Mouse (Mus musculus): ENCODE measurements around the gene Hdac10. TPM values are rescaled to one million over a fixed set of nuclear protein-coding genes. Genes with fewer than 3 reads are reported as not detected.

Hdac10 gene
- total and polyA plus RNA-seq, 2 experiments = 10.0 to 22.0 TPM

GRCm38 (mm10) chr15:89110147-89110546, 18.4 kb downstream of the Hdac10 start:
- Histone ChIP-seq H3K79me2 (ENCODE audit: control insufficient read depth, insufficient read depth, low read length) (no peaks in the 10 kb centered on the region), H3K36me3 (ENCODE audit: control insufficient read depth, insufficient read depth, low read length) (peaks cover 25% of the 10 kb centered on the region; the same call in 1 of the 2 replicates), H3K4me1 (ENCODE audit: control insufficient read depth, insufficient read depth, low read length) (no peaks in the 10 kb centered on the region), H3K9ac (ENCODE audit: low read depth, low read length) (no peak overlapping the region), H3K27ac (replicated peaks; ENCODE audit: insufficient read depth, low read depth, low read length) (no peak overlapping the region), H3K27me3 (ENCODE audit: control insufficient read depth, insufficient read depth, low read length) (no peaks in the 10 kb centered on the region), H3K4me3 (ENCODE audit: insufficient read depth, low read depth, low read length) (no peak overlapping the region)
- WGBS = 69% methylated on average over 9 of the region's 9 CpGs
- TF ChIP-seq CTCF (IDR thresholded peaks at IDR 0.05; ENCODE audit: low read depth, low read length) (peak; percentile 27), POLR2A (IDR thresholded peaks at IDR 0.05; ENCODE audit: extremely low read depth, insufficient read depth, low read length) (no peak)
- DNase-seq (ENCODE audit: extremely low read depth, low read depth, low spot score) = no peak

DNA sequence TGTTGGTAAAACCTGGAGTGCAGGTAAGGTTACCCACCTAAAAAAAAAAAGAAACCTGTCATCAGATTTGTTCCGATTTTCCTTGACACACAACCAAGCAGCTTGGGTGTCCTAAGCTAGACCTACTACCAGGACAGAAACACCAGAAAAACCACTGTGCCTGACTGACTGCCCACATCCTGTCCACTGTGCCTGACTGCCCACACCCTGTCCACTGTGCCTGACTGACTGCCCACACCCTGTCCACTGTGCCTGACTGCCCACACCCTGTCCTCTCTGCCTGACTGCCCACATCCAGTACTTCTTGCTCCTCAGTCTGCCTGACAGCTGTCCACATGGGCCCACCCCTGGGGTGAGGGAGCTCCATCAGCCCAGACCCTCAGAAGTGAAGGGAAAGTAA, 21.5 kb downstream of the Hdac10 start:
- WGBS = 93% methylated on average over 1 of the region's 1 CpGs
- no peaks in the 10 kb centered on the region for H3K27me3 ChIP-seq (ENCODE audit: control insufficient read depth, insufficient read depth, low read length)
- no peaks in the 10 kb centered on the region for H3K4me1 ChIP-seq (ENCODE audit: control insufficient read depth, insufficient read depth, low read length)
- no peak for DNase-seq (ENCODE audit: extremely low read depth, low read depth, low spot score)
- H3K27ac ChIP-seq (replicated peaks; ENCODE audit: insufficient read depth, low read depth, low read length) = no peak overlapping the region
- no peak for TF ChIP-seq POLR2A (IDR thresholded peaks at IDR 0.05; ENCODE audit: extremely low read depth, insufficient read depth, low read length)
- TF ChIP-seq CTCF (IDR thresholded peaks at IDR 0.05; ENCODE audit: low read depth, low read length) = no peak
- H3K9ac ChIP-seq (ENCODE audit: low read depth, low read length) = no peak overlapping the region
- no peaks in the 10 kb centered on the region for H3K79me2 ChIP-seq (ENCODE audit: control insufficient read depth, insufficient read depth, low read length)
- no peak overlapping the region for H3K4me3 ChIP-seq (ENCODE audit: insufficient read depth, low read depth, low read length)
- peaks cover 16% of the 10 kb centered on the region; the same call in 1 of the 2 replicates for H3K36me3 ChIP-seq (ENCODE audit: control insufficient read depth, insufficient read depth, low read length)

GRCm38 (mm10) chr15:89106073-89106472, 22.4 kb downstream of the Hdac10 start:
- H3K4me1 ChIP-seq (ENCODE audit: control insufficient read depth, insufficient read depth, low read length) = no peaks in the 10 kb centered on the region
- H3K9ac ChIP-seq (ENCODE audit: low read depth, low read length) = no peak overlapping the region
- H3K79me2 ChIP-seq (ENCODE audit: control insufficient read depth, insufficient read depth, low read length) = no peaks in the 10 kb centered on the region
- peaks cover 16% of the 10 kb centered on the region; the same call in 1 of the 2 replicates for H3K36me3 ChIP-seq (ENCODE audit: control insufficient read depth, insufficient read depth, low read length)
- H3K27ac ChIP-seq (replicated peaks; ENCODE audit: insufficient read depth, low read depth, low read length) = no peak overlapping the region
- H3K4me3 ChIP-seq (ENCODE audit: insufficient read depth, low read depth, low read length) = no peak overlapping the region
- DNase-seq (ENCODE audit: extremely low read depth, low read depth, low spot score) = no peak
- 79% methylated on average over 13 of the region's 13 CpGs for WGBS
- TF ChIP-seq POLR2A (IDR thresholded peaks at IDR 0.05; ENCODE audit: extremely low read depth, insufficient read depth, low read length) = no peak
- no peaks in the 10 kb centered on the region for H3K27me3 ChIP-seq (ENCODE audit: control insufficient read depth, insufficient read depth, low read length)

GRCm38 (mm10) chr15:89104425-89104824, 24.1 kb downstream of the Hdac10 start:
- H3K4me1 ChIP-seq (ENCODE audit: control insufficient read depth, insufficient read depth, low read length) = no peaks in the 10 kb centered on the region
- H3K4me3 ChIP-seq (ENCODE audit: insufficient read depth, low read depth, low read length) = no peak overlapping the region
- peaks cover 21% of the 10 kb centered on the region; the same call in 1 of the 2 replicates for H3K36me3 ChIP-seq (ENCODE audit: control insufficient read depth, insufficient read depth, low read length)
- no peaks in the 10 kb centered on the region for H3K27me3 ChIP-seq (ENCODE audit: control insufficient read depth, insufficient read depth, low read length)
- no peak for DNase-seq (ENCODE audit: extremely low read depth, low read depth, low spot score)
- no peak overlapping the region for H3K9ac ChIP-seq (ENCODE audit: low read depth, low read length)
- no peak overlapping the region for H3K27ac ChIP-seq (replicated peaks; ENCODE audit: insufficient read depth, low read depth, low read length)
- no peak for TF ChIP-seq CTCF (IDR thresholded peaks at IDR 0.05; ENCODE audit: low read depth, low read length)
- TF ChIP-seq POLR2A (IDR thresholded peaks at IDR 0.05; ENCODE audit: extremely low read depth, insufficient read depth, low read length) = no peak
- WGBS = 93% methylated on average over 8 of the region's 8 CpGs
- no peaks in the 10 kb centered on the region for H3K79me2 ChIP-seq (ENCODE audit: control insufficient read depth, insufficient read depth, low read length)

- Histone ChIP-seq H3K4me3 (ENCODE audit: insufficient read depth, low read depth, low read length) (no peak overlapping the region), H3K27ac (replicated peaks; ENCODE audit: insufficient read depth, low read depth, low read length) (no peak overlapping the region), H3K9ac (ENCODE audit: low read depth, low read length) (no peak overlapping the region), H3K36me3 (ENCODE audit: control insufficient read depth, insufficient read depth, low read length) (peaks cover 23% of the 10 kb centered on the region; the same call in 1 of the 2 replicates), H3K4me1 (ENCODE audit: control insufficient read depth, insufficient read depth, low read length) (no peaks in the 10 kb centered on the region), H3K27me3 (ENCODE audit: control insufficient read depth, insufficient read depth, low read length) (no peaks in the 10 kb centered on the region), H3K79me2 (ENCODE audit: control insufficient read depth, insufficient read depth, low read length) (no peaks in the 10 kb centered on the region)
- DNase-seq (ENCODE audit: extremely low read depth, low read depth, low spot score) = no peak
- 90% methylated on average over 10 of the region's 10 CpGs for WGBS
- no peak for TF ChIP-seq CTCF (IDR thresholded peaks at IDR 0.05; ENCODE audit: low read depth, low read length)
- TF ChIP-seq POLR2A (IDR thresholded peaks at IDR 0.05; ENCODE audit: extremely low read depth, insufficient read depth, low read length) = no peak
These were observed 24.6 kb downstream of the Hdac10 start for GRCm38 (mm10) chr15:89103921-89104320.

- Histone ChIP-seq H3K27me3 (ENCODE audit: control insufficient read depth, insufficient read depth, low read length) (no peaks in the 10 kb centered on the region), H3K36me3 (ENCODE audit: control insufficient read depth, insufficient read depth, low read length) (peaks cover 27% of the 10 kb centered on the region), H3K9ac (ENCODE audit: low read depth, low read length) (no peak overlapping the region), H3K4me3 (ENCODE audit: insufficient read depth, low read depth, low read length) (no peak overlapping the region), H3K4me1 (ENCODE audit: control insufficient read depth, insufficient read depth, low read length) (no peaks in the 10 kb centered on the region), H3K27ac (replicated peaks; ENCODE audit: insufficient read depth, low read depth, low read length) (no peak overlapping the region), H3K79me2 (ENCODE audit: control insufficient read depth, insufficient read depth, low read length) (no peaks in the 10 kb centered on the region)
- no peak for DNase-seq (ENCODE audit: extremely low read depth, low read depth, low spot score)
- 67% methylated on average over 5 of the region's 5 CpGs for WGBS
- no peak for TF ChIP-seq CTCF (IDR thresholded peaks at IDR 0.05; ENCODE audit: low read depth, low read length)
- TF ChIP-seq POLR2A (IDR thresholded peaks at IDR 0.05; ENCODE audit: extremely low read depth, insufficient read depth, low read length) = no peak
These were observed 25.9 kb downstream of the Hdac10 start for GRCm38 (mm10) chr15:89102646-89103045.
